Mouse (Mus musculus) E14TG2a.4 (cell line): ENCODE measurements at regions not wholly inside any gene's neighbourhood (a gene's known extent, or its start where the extent isn't known, plus 50 kb on each side); places are given as distances from the start of the nearest gene placed in this dataset.

Source experiments
- CTCF ChIP-seq: conservative IDR thresholded peaks from 2 replicates; pipeline ENCODE4 v1.5.1; 2014; ENCODE audit warnings: low read length
- POU5F1 ChIP-seq: IDR thresholded peaks from 2 replicates; pipeline ENCODE4 v1.6.1; 2014; ENCODE audit warnings: low read length, borderline replicate concordance

DNA sequence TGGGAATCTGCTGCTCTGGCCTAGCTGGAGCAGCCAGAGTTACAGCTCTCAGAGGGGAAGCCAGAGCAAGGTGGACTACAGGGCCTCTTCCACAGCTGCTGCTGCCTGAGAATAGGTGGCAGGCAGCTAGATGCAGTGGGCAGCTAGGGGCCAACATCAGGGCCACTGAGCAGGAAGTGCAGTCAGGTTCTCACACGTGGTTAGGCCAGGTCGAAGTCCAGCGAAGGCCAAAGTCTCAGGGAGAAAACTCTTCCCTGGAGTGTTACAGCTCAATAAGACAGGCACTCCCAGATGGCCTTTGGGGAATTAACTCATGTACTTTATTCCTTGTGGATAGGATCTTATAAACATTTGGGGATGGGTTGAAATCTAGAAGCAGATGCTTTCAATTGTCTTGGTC, 192.7 kb upstream of the Nlrp1b start:
- TF ChIP-seq CTCF: no peak
- TF ChIP-seq POU5F1: no peak
